Mouse (Mus musculus) hindbrain, embryonic 10.5 days (tissue): ENCODE data around the gene Mfsd2a. TPM values are rescaled to one million over a fixed set of nuclear protein-coding genes. Genes with fewer than 3 reads are reported as not detected.

Experiments used
- DNase-seq: peaks from one replicate; pipeline ENCODE4 v3.0.0-alpha.2; 2017; ENCODE audit warnings: low spot score
- H3K27ac ChIP-seq: fragments of 300-500 bp; sonication (generic); 2 replicates; pipeline ENCODE4 v1.5.1; 2016; ENCODE audit warnings: mild to moderate bottlenecking, moderate library complexity
- H3K27me3 ChIP-seq: fragments of 300-500 bp; sonication (generic); 2 replicates; pipeline ENCODE4 v1.6.1; 2016; ENCODE audit warnings: mild to moderate bottlenecking; ENCODE audit not compliant: poor library complexity, insufficient read depth, severe bottlenecking
- H3K36me3 ChIP-seq: fragments of 300-500 bp; sonication (generic); 2 replicates; pipeline ENCODE4 v1.6.1; 2016; ENCODE audit warnings: mild to moderate bottlenecking, moderate library complexity
- H3K4me1 ChIP-seq: fragments of 300-500 bp; sonication (generic); replicated peaks from 2 replicates; pipeline ENCODE4 v1.6.1; 2016; ENCODE audit warnings: mild to moderate bottlenecking
- H3K4me3 ChIP-seq: fragments of 300-500 bp; sonication (generic); 2 replicates; pipeline ENCODE4 v1.5.1; 2016; ENCODE audit warnings: mild to moderate bottlenecking, moderate library complexity
- H3K9me3 ChIP-seq: fragments of 300-500 bp; sonication (generic); 2 replicates; pipeline ENCODE4 v1.6.1; 2016; ENCODE audit warnings: mild to moderate bottlenecking, moderate library complexity
- WGBS: fragments of 180-500 bp; shearing (Covaris S2); methylation state at CpG from one replicate; pipeline ENCODE4 v1.1.7; 2016; 5-methylcytosine and 5-hydroxymethylcytosine counted together
- polyA plus RNA-seq: library from polyadenylated mRNA; unstranded; fragments of >200 nt; fragmentation: Nextera tagmentation; extraction: Ambion mirVana; gene quantifications from 2 replicates; pipeline ENCODE4 v1.2.1, GENCODE M21; 2016

Gene Mfsd2a
- polyA plus RNA-seq, 1 experiment from 2014 or later = 28.9 TPM

- Histone ChIP-seq H3K27ac (no peak overlapping the region), H3K36me3 (peaks cover 90% of the 10 kb centered on the region)
Observed at GRCm38 (mm10) chr4:122947223-122947622, 13.8 kb downstream of the Mfsd2a start.

DNA sequence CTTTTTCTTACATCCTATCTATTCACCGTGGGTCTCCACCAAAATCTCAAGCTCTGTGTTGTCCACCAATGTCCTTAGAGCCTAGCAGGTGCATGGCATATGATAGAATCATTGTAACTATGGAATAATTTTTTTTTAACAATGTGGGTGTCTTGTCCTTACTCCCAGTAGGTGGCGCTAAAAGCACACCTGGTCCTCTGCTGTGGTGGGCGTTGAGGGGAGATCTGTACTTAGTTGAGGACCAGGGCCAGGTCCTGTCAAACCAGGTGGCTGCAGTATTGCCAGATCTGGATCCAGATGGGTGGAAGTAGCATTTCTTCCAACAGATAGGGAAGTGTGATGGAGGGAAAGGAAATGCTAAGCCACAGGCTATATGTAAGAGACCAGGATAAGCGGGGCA is 16.6 kb downstream of the Mfsd2a start:
- Histone ChIP-seq H3K9me3 (no peaks in the 10 kb centered on the region), H3K4me1 (no peaks in the 10 kb centered on the region), H3K36me3 (peaks cover 64% of the 10 kb centered on the region), H3K27me3 (no peaks in the 10 kb centered on the region), H3K27ac (no peak overlapping the region), H3K4me3 (no peak overlapping the region)
- peak; percentile 46 for DNase-seq
- WGBS = 29% methylated on average over 4 of the region's 4 CpGs

More at GRCm38 (mm10) chr4:122947223-122947622, 13.8 kb downstream of the Mfsd2a start:
- WGBS = 90% methylated on average over 3 of the region's 3 CpGs
- no peak for DNase-seq
- Histone ChIP-seq H3K4me1 (no peaks in the 10 kb centered on the region), H3K9me3 (no peaks in the 10 kb centered on the region), H3K27me3 (no peaks in the 10 kb centered on the region), H3K4me3 (no peak overlapping the region)

DNA sequence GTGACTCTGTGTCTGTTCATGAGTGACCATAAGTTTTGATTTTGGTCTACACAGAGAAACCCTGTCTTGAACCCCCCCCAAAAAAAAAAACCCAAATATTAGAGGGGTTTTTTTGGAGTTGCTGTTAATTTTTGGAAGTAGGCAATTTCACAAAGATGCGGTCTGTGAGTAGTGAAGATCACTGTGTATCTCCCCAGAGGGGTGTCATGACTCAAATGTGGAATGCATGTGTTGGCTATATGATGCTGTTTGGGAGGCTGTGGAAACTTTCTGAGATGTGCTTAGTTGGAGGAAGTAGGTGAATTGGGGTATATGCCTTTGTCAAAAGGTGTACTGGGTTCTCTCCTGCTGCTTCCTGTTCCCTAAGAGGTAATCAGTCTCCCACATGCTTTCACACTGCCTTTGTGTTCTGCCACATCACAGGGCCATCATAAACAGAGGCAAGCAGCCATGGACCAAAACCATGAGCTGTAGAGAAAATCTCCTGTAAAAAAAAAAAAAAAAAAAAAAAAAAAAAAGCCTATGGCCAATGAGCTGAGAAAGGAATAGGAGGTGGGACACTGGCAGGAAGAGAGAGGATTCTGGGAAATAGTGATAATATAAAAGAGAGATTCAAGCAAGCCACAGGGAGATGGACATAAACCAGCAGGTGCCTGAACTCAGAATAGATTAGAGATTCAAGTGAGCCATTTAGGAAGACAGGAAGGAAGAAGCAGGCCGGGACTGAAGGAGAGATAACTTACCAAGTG is 21.8 kb downstream of the Mfsd2a start:
- 88% methylated on average over 2 of the region's 2 CpGs for WGBS
- Histone ChIP-seq H3K9me3 (no peaks in the 10 kb centered on the region), H3K4me1 (no peaks in the 10 kb centered on the region)

GRCm38 (mm10) chr4:122937489-122937888 is 23.5 kb downstream of the Mfsd2a start:
- Histone ChIP-seq H3K27ac (no peak overlapping the region), H3K4me1 (no peaks in the 10 kb centered on the region), H3K36me3 (peaks cover 5% of the 10 kb centered on the region; the same call in 1 of the 2 replicates), H3K27me3 (no peaks in the 10 kb centered on the region), H3K9me3 (no peaks in the 10 kb centered on the region), H3K4me3 (no peak overlapping the region)
- WGBS = 83% methylated on average over 3 of the region's 3 CpGs
- DNase-seq = no peak

More for the DNA sequence above, 21.8 kb downstream of the Mfsd2a start:
- Histone ChIP-seq H3K36me3 (peaks cover 12% of the 10 kb centered on the region), H3K4me3 (no peak overlapping the region), H3K27ac (no peak overlapping the region), H3K27me3 (no peaks in the 10 kb centered on the region)
- no peak for DNase-seq

DNA sequence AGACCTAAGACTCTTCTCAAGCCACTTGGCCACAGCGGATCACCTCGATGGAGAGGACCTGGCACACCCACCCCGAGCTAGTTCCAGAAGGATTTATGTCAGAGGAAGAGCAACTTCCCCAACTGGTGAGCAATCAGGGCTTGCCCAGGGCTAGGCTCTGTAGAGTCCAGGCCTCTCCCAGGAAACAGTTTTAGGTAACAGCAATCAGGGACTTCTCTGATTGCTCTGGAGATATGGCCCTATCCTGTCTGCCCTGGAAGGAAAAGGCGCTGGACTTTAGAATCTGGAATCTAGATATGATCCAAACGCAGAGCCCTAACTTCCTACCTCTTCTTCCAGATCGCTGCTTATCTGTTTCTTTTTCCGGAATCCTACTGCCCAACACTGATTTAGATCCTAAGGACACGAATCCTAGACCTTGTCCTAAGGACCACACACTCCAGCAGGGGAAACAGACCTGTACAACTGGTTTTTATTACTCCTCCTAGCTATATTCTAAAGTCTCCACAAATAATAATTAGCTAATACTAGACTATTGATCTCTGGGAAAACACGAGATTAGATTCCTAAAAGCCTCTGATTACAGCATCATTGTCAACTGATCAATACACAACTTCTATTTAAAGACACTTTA is 25.4 kb downstream of the Mfsd2a start:
- Histone ChIP-seq H3K4me1 (no peaks in the 10 kb centered on the region), H3K36me3 (no peaks in the 10 kb centered on the region), H3K4me3 (no peak overlapping the region), H3K9me3 (no peaks in the 10 kb centered on the region), H3K27me3 (no peaks in the 10 kb centered on the region), H3K27ac (no peak overlapping the region)
- DNase-seq = no peak
- 90% methylated on average over 9 of the region's 9 CpGs for WGBS

GRCm38 (mm10) chr4:122933857-122934256 is 27.1 kb downstream of the Mfsd2a start:
- Histone ChIP-seq H3K36me3 (no peaks in the 10 kb centered on the region), H3K4me1 (no peaks in the 10 kb centered on the region), H3K9me3 (no peaks in the 10 kb centered on the region), H3K27ac (no peak overlapping the region), H3K27me3 (no peaks in the 10 kb centered on the region), H3K4me3 (no peak overlapping the region)
- DNase-seq = no peak
- WGBS = 61% methylated on average over 3 of the region's 3 CpGs

DNA sequence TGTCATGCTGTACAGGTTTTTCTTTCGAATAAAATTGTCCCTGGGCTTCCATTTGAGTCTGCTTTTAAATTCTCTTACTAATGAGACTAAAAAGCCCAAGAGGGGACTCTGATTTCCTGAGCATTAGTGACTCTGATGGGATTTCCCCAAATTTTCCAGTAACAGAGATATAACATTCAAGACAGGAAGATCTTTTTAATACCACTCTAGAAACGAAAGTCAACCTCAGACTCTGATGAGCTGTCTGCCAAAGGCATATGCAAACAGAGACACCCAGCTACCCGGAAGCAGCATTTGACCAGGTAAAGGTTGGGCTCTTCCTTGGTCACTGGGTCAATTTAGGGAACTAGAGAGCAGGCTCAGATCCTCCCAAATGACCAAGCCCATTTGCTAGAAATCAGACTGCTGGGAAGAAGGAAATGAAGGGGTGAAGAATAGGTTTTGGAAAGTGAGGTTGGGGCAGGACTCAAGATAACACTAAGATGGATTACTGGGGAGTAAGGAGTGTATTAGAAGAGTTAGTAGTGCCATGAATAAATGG is 27.9 kb downstream of the Mfsd2a start:
- no peaks in the 10 kb centered on the region for H3K36me3 ChIP-seq
- WGBS = 84% methylated on average over 3 of the region's 3 CpGs
- no peak overlapping the region for H3K4me3 ChIP-seq
- H3K9me3 ChIP-seq = no peaks in the 10 kb centered on the region
- no peak overlapping the region for H3K27ac ChIP-seq
- H3K27me3 ChIP-seq = no peaks in the 10 kb centered on the region
- DNase-seq = no peak
- H3K4me1 ChIP-seq = no peaks in the 10 kb centered on the region

- no peak for DNase-seq
- Histone ChIP-seq H3K4me1 (no peaks in the 10 kb centered on the region), H3K27me3 (no peaks in the 10 kb centered on the region), H3K4me3 (no peak overlapping the region), H3K36me3 (no peaks in the 10 kb centered on the region), H3K9me3 (no peaks in the 10 kb centered on the region), H3K27ac (no peak overlapping the region)
- WGBS = 79% methylated on average over 8 of the region's 8 CpGs
Observed at GRCm38 (mm10) chr4:122932239-122932978, 28.6 kb downstream of the Mfsd2a start.

DNA sequence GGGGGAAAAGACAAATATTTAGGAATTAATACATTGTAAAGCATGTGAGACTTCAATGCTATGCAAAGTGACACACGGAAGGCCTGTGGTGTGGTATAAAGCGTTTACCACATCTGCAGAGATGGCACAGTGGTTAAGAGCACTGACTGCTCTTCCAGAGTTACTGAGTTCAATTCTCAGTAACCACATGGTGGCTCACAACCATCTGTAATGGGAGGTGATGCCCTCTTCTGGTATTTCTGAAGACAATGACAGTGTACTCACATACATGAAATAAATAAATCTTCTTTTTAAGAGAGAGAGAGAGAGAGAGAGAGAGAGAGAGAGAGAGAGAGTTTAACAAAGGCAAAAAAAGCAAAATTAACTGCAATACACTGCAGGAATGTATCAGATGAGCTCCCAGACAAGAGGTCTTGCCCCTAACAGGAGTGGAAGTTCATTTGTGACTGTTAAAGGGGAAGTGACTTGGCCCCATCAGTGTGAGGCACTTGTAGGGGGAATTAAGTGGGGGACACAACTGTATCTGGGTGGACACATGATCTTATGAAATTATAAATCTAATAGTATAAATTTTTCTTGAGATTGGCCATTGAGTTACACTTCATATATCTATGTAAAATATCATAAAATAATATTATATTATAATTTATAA is 29.9 kb downstream of the Mfsd2a start:
- H3K4me1 ChIP-seq = no peaks in the 10 kb centered on the region
- H3K9me3 ChIP-seq = no peaks in the 10 kb centered on the region
- no peak overlapping the region for H3K27ac ChIP-seq
- H3K27me3 ChIP-seq = no peaks in the 10 kb centered on the region
- H3K4me3 ChIP-seq = no peak overlapping the region
- WGBS = 86% methylated on average over 2 of the region's 2 CpGs
- H3K36me3 ChIP-seq = no peaks in the 10 kb centered on the region
- DNase-seq = no peak

DNA sequence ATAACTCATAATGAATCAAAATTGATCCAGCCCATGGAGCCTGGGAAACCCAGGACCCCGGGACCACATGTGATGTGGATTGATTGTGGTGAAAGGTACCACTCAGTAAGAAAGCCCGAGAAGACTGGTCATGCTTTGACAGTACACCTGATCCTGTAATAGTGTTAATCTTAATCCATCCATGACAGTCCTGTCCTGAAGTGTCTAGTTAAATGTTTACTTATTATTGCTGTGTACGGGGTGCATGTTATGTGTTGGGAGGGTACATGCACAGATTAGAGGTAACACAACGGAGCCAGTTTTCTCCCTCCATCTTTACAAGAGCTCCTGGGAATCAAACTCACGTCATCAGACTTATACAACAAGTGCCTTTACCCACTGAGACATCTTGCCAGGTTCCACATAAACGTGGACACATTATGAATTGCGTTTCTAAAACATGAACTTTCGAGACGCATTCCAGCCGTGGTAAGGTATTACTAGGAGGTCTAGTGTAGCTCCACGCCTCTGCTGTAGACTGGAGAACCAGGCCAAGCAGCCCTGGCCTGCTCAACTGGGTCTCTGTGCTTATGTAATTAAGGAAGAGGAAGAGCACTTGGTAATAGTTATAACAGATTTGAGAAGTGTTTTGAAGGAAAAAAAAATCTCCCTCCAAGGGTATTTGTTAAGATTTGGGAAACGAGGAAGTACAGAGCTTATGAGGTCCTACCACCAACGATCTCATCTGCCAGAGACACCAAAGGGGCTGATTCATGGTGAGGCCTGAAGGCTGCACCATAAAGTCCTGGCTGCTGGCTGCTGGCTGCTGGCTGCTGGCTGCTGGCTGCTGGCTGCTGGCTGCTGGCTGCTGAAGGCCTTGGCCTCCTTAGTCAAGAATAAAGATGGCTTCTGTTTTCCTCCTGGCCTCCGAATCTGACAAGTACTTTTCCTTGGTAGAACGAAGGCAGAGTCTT is 37.3 kb downstream of the Mfsd2a start:
- H3K36me3 ChIP-seq = no peaks in the 10 kb centered on the region
- 90% methylated on average over 15 of the region's 15 CpGs for WGBS
- DNase-seq = no peak
- no peak overlapping the region for H3K4me3 ChIP-seq
- H3K27ac ChIP-seq = peak overlapping the region; percentile 70; the same call in 1 of the 2 replicates
- no peaks in the 10 kb centered on the region for H3K9me3 ChIP-seq
- no peaks in the 10 kb centered on the region for H3K27me3 ChIP-seq
- H3K4me1 ChIP-seq = peaks cover 13% of the 10 kb centered on the region

DNA sequence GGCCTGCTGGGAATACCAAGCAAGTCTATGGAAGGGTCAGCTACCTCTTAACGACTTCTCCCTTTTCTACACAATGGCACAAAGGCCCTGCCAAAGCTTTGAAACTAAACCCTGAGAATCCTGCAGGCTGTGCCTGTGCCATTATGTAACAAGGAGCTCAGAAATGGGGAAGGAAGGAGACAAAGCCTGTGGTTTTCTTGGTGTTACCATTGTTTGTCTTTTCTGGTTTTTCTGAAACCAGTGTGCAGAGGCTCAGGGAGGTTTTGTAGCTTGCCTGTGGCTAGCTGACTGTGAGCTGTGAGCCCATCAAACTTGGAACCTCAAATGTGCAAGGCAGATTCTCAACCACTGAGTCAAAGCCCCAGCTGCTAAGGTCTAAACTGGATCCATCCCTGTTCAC is 38.1 kb downstream of the Mfsd2a start:
- WGBS = 6% methylated on average over 1 of the region's 1 CpGs
- peaks cover 13% of the 10 kb centered on the region for H3K4me1 ChIP-seq
- H3K36me3 ChIP-seq = no peaks in the 10 kb centered on the region
- no peak overlapping the region for H3K4me3 ChIP-seq
- no peak for DNase-seq
- H3K27me3 ChIP-seq = no peaks in the 10 kb centered on the region
- H3K27ac ChIP-seq = peak overlapping the region; percentile 70
- H3K9me3 ChIP-seq = no peaks in the 10 kb centered on the region
